In the genomic region with DNA sequence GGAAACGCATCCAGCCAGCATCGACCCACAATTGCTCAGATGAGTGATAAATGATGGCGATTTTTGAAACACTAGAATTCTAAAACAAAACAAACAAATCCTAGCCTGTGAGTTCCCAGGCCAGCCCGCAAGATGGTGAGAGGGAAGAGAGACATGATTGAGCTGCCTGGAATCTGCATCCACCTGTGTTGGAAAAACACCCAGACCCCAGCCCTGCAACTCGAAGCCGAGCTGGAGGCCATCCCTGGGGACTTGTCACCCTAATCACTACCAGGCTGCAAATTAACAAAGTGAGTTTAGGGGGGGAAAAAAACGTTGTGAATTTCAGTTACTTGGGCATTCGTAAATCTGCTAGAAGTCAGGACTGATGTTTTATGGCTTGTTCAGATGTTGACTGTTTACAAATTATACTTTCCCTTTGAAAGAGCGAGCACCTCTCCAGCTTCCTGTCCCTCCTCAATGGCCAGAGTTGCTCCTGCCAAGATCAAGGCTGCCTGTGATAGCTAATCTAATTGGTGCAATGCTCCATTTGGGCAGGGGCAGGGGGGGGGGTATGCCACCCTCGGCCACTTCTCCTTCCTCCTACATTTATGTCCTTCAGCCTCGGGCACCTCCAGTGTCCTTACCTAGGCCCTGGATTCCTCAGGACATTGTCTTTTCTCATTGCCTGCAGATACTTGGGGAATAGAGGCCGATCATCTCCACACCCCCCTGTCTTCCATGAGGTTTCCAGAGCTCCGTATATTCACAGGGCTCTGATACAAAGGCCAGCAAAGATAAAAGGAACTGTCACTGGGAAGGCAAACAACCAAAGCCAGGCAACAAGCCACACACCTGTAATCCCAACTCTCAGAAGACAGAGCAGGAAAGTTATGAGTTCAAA, we compare ENCODE assay signal across 13 mouse cellular contexts.
DNase-seq lines count a peak whose midpoint lies in the region; ATAC-seq lines count a peak whose summit lies in the region.
"Had no signal": no experiment of that assay in that cellular context is flagged by ENCODE, and none has a peak within 500 bp of the region (broad histone marks: within the 10 kb centered on the region; RNA-seq: fewer than 3 reads in every experiment).

No protein-coding gene starts in this region.

- H3K4me2 ChIP-seq in kidney, embryonic 14.5 days (replicated peaks; ENCODE audit: low read depth, low read length) = peak overlapping the region; percentile 29
- peak overlapping the region; percentile 31 for H3K4me2 ChIP-seq in forebrain, embryonic 12.5 days
- H3K4me2 ChIP-seq in limb, embryonic 13.5 days (replicated peaks) = peak overlapping the region; percentile 43
- H3K4me2 ChIP-seq: hindbrain, embryonic 12.5 days; liver, embryonic 11.5 days had no signal

- no peak for DNase-seq in kidney, adult 18-20 months
- peak; percentile 36 for DNase-seq in embryonic facial prominence, embryonic 10.5 days (ENCODE audit: low spot score)
- DNase-seq in lung, postnatal 36 days = no peak
- DNase-seq in left cerebral cortex, postnatal 25 days (ENCODE audit: low spot score in 2 of 2) = no peak
- DNase-seq: cerebellum, postnatal 25 days; thymus, postnatal 14 days had no signal

- WGBS in kidney, embryonic 14.5 days = 11% methylated on average over 13 of the region's 13 CpGs
- 28% methylated on average over 13 of the region's 13 CpGs for WGBS in embryonic facial prominence, embryonic 10.5 days
- 28% methylated on average over 13 of the region's 13 CpGs for WGBS in forebrain, embryonic 12.5 days
- 8% methylated on average over 13 of the region's 13 CpGs for WGBS in limb, embryonic 13.5 days

- no peaks in the 10 kb centered on the region for H3K36me3 ChIP-seq in kidney, embryonic 14.5 days (ENCODE audit: control insufficient read depth, insufficient read depth, low read length)
- no peaks in the 10 kb centered on the region for H3K36me3 ChIP-seq in embryonic facial prominence, embryonic 10.5 days (replicated peaks)
- no peaks in the 10 kb centered on the region for H3K36me3 ChIP-seq in forebrain, embryonic 12.5 days (replicated peaks)
- no peaks in the 10 kb centered on the region for H3K36me3 ChIP-seq in limb, embryonic 13.5 days
- H3K36me3 ChIP-seq: hindbrain, embryonic 12.5 days had no signal

- intact Hi-C loops in left cerebral cortex, postnatal 25 days (cut with DNase I) = loop anchor here (10.0 kb wide), 1 partner anchor 735 kb away; no protein-coding TSS in a partner anchor

- H3K4me3 ChIP-seq in kidney, embryonic 14.5 days (ENCODE audit: low read length) = peak overlapping the region; percentile 5; the same call in 1 of the 2 replicates
- no peak overlapping the region for H3K4me3 ChIP-seq in embryonic facial prominence, embryonic 10.5 days
- H3K4me3 ChIP-seq in forebrain, embryonic 12.5 days (replicated peaks) = peak overlapping the region; percentile 17; the same call in 1 of the 2 replicates
- no peak overlapping the region for H3K4me3 ChIP-seq in limb, embryonic 13.5 days
- H3K4me3 ChIP-seq: hindbrain, embryonic 12.5 days; megakaryocyte, embryonic 14.5 days had no signal

- no peaks in the 10 kb centered on the region for H3K9me3 ChIP-seq in kidney, embryonic 14.5 days (ENCODE audit: control insufficient read depth, low read length)
- H3K9me3 ChIP-seq in embryonic facial prominence, embryonic 10.5 days = no peaks in the 10 kb centered on the region
- H3K9me3 ChIP-seq in forebrain, embryonic 12.5 days = no peaks in the 10 kb centered on the region
- H3K9me3 ChIP-seq in limb, embryonic 13.5 days = no peaks in the 10 kb centered on the region
- H3K9me3 ChIP-seq: hindbrain, embryonic 12.5 days; megakaryocyte, embryonic 14.5 days had no signal

- peaks cover 25% of the 10 kb centered on the region for H3K4me1 ChIP-seq in kidney, embryonic 14.5 days (ENCODE audit: control insufficient read depth, insufficient read depth, low read length)
- peaks cover 41% of the 10 kb centered on the region for H3K4me1 ChIP-seq in embryonic facial prominence, embryonic 10.5 days
- peaks cover 38% of the 10 kb centered on the region for H3K4me1 ChIP-seq in forebrain, embryonic 12.5 days
- peaks cover 24% of the 10 kb centered on the region for H3K4me1 ChIP-seq in limb, embryonic 13.5 days

- H3K27ac ChIP-seq in kidney, embryonic 14.5 days (ENCODE audit: low read depth, low read length) = no peak overlapping the region
- no peak overlapping the region for H3K27ac ChIP-seq in embryonic facial prominence, embryonic 10.5 days (replicated peaks)
- peak overlapping the region; percentile 76 for H3K27ac ChIP-seq in forebrain, embryonic 12.5 days
- no peak overlapping the region for H3K27ac ChIP-seq in limb, embryonic 13.5 days
- H3K27ac ChIP-seq: hindbrain, embryonic 12.5 days had no signal

- ATAC-seq in kidney, embryonic 14.5 days (ENCODE audit: low FRiP score, low TSS enrichment) = no peak
- ATAC-seq in forebrain, embryonic 12.5 days (ENCODE audit: low FRiP score) = no peak
- no peak for ATAC-seq in limb, embryonic 13.5 days (ENCODE audit: low FRiP score, low read depth)
- ATAC-seq: intestine, embryonic 16.5 days had no signal

- H3K27me3 ChIP-seq in kidney, embryonic 14.5 days (ENCODE audit: control insufficient read depth, insufficient read depth, low read length) = 0 out of 2 replicates have a peak, but pooled peaks cover 3% of the 10 kb centered on the region
- peaks cover 95% of the 10 kb centered on the region for H3K27me3 ChIP-seq in embryonic facial prominence, embryonic 10.5 days (replicated peaks; ENCODE audit: low read depth, poor library complexity, severe bottlenecking)
- peaks cover 67% of the 10 kb centered on the region for H3K27me3 ChIP-seq in forebrain, embryonic 12.5 days
- H3K27me3 ChIP-seq in limb, embryonic 13.5 days = peaks cover 76% of the 10 kb centered on the region

- H3K9ac ChIP-seq in kidney, embryonic 14.5 days (ENCODE audit: low read depth, low read length) = no peak overlapping the region; the same call in 1 of the 2 replicates
- no peak overlapping the region for H3K9ac ChIP-seq in forebrain, embryonic 12.5 days
- H3K9ac ChIP-seq in limb, embryonic 13.5 days = no peak overlapping the region
- H3K9ac ChIP-seq: hindbrain, embryonic 12.5 days had no signal

Comparison
In these comparisons a context has a peak if more than half of its experiments do, and no peak if none do; other contexts are left out.
1. H3K4me3 ChIP-seq: peak in kidney, embryonic 14.5 days (single experiment) and forebrain, embryonic 12.5 days (single experiment); none in embryonic facial prominence, embryonic 10.5 days (single experiment) and limb, embryonic 13.5 days (single experiment).
2. Peak in every context shown above with its lines, with median percentiles within 50 percentile points of each other: H3K4me2 ChIP-seq.